Mouse (Mus musculus) myocyte (in vitro differentiated cells): Measurements from ENCODE around the gene Fam169b.

Experiments used
- CEBPB ChIP-seq: IDR thresholded peaks from 2 replicates; pipeline ENCODE4 v1.6.1; 2011; ENCODE audit warnings: mild to moderate bottlenecking, moderate library complexity; ENCODE audit not compliant: poor library complexity, insufficient read depth, severe bottlenecking
- MAX ChIP-seq: IDR thresholded peaks from one replicate; pipeline ENCODE4 v1.6.1; 2011; ENCODE audit warnings: low read depth, mild to moderate bottlenecking, control low read depth
- MYOD1 ChIP-seq, 3 experiments: IDR thresholded peaks; one replicate each; pipeline ENCODE4 v1.6.1; 2011; ENCODE audit warnings: control low read depth in 2 of 3, low read depth in 2 of 3, mild to moderate bottlenecking in 2 of 3, moderate library complexity in 1 of 3; ENCODE audit not compliant: insufficient read length in 2 of 3, control insufficient read depth in 1 of 3
- POLR2A ChIP-seq: IDR thresholded peaks from one replicate; pipeline ENCODE4 v1.6.1; 2011; ENCODE audit warnings: low read depth, mild to moderate bottlenecking, control low read depth, moderate library complexity; ENCODE audit not compliant: insufficient read length
- REST ChIP-seq: IDR thresholded peaks from one replicate; pipeline ENCODE4 v1.6.1; 2011; ENCODE audit warnings: mild to moderate bottlenecking, control low read depth, moderate library complexity; ENCODE audit not compliant: insufficient read depth, insufficient read length
- TCF12 ChIP-seq: IDR thresholded peaks from one replicate; pipeline ENCODE4 v1.6.1; 2011; ENCODE audit warnings: mild to moderate bottlenecking, control low read depth; ENCODE audit not compliant: poor library complexity, insufficient read depth, severe bottlenecking
- TCF3 ChIP-seq: IDR thresholded peaks from one replicate; pipeline ENCODE4 v1.6.1; 2011; ENCODE audit warnings: low read depth, control low read depth; ENCODE audit not compliant: insufficient read length
- USF1 ChIP-seq: IDR thresholded peaks from one replicate; pipeline ENCODE4 v1.6.1; 2011; ENCODE audit warnings: low read depth, mild to moderate bottlenecking, control low read depth, moderate library complexity

- TF ChIP-seq USF1, result no peak
- TF ChIP-seq POLR2A, result no peak
- TF ChIP-seq TCF12, result no peak
- TF ChIP-seq MYOD1 (IDR thresholded peaks at IDR 0.05; ENCODE audit: control insufficient read depth in 1 of 3, insufficient read length in 2 of 3, low read depth in 2 of 3), result no peak
- no peak for TF ChIP-seq MAX
- TF ChIP-seq REST, result no peak
- TF ChIP-seq TCF3, result no peak
- no peak for TF ChIP-seq CEBPB
Observed at GRCm38 (mm10) chr7:68272607-68273006, 1.0 kb upstream of the Fam169b start.
